In the genomic region with DNA sequence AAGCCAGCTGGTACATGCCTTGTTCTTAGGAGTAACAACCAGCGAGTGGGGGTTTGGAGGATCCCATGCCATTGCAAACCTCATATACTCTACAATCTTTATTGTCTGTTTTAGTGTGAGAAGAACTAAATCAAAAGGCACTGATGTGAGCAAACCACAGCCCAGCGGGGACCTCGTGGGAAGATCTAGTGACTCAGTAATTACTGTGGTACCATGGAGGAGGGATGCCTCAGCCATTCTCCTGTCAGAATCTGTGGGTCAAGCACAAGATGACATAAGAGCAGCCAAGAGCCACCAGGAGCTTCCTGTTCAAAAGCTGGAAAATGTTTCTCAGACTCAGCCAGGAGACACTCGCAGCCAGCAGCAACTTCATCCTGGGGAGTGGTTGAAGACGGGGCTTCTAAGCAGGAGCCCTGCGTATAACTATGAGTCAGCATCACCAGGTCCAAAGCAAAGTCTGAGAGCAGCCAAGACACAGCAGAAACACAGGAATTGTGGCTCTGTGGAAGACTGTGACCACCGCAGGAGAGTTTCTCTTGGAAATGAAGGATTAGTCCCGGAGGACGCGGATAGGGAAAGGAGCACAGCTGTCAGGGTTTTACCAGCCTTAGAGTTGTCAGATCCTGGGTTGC, we compare ENCODE assay signal across 17 mouse cellular contexts. TPM values are rescaled to one million over a fixed set of nuclear protein-coding genes. Genes with fewer than 3 reads are reported as not detected.
DNase-seq lines count a peak whose midpoint lies in the region; ATAC-seq and TF ChIP-seq lines count a peak whose summit lies in the region.
"Had no signal": no experiment of that assay in that cellular context is flagged by ENCODE, and none has a peak within 500 bp of the region (broad histone marks: within the 10 kb centered on the region; RNA-seq: fewer than 3 reads in every experiment).

No protein-coding gene starts in this region.

- no peaks in the 10 kb centered on the region for H3K27me3 ChIP-seq in hindbrain, embryonic 16.5 days (replicated peaks; ENCODE audit: control insufficient read depth, insufficient read depth, low read length)
- H3K27me3 ChIP-seq in hindbrain, embryonic 12.5 days: no peaks in the 10 kb centered on the region
- H3K27me3 ChIP-seq in limb, embryonic 11.5 days (ENCODE audit: control insufficient read depth, insufficient read depth, low read length): no peaks in the 10 kb centered on the region
- no peaks in the 10 kb centered on the region for H3K27me3 ChIP-seq in thymus, adult 2 months (ENCODE audit: control insufficient read depth, insufficient read depth, low read length)
- no peaks in the 10 kb centered on the region for H3K27me3 ChIP-seq in stomach, postnatal 0 days (ENCODE audit: control insufficient read depth, insufficient read depth, low read length)
- H3K27me3 ChIP-seq: CH12.LX; midbrain, embryonic 12.5 days had no signal

- TF ChIP-seq CTCF in thymus, adult 2 months (IDR thresholded peaks at IDR 0.05; ENCODE audit: borderline replicate concordance, control insufficient read depth, extremely low read depth, insufficient read depth, low read length, poor library complexity): no peak
- TF ChIP-seq CTCF in stomach, postnatal 0 days (IDR thresholded peaks at IDR 0.05; ENCODE audit: low read depth): no peak

- no peak overlapping the region for H3K9ac ChIP-seq in hindbrain, embryonic 16.5 days (ENCODE audit: low read depth, low read length)
- H3K9ac ChIP-seq in hindbrain, embryonic 12.5 days: no peak overlapping the region
- H3K9ac ChIP-seq in limb, embryonic 11.5 days (ENCODE audit: low read length): no peak overlapping the region
- H3K9ac ChIP-seq in stomach, postnatal 0 days (ENCODE audit: low read length): no peak overlapping the region
- H3K9ac ChIP-seq: hindbrain, embryonic 14.5 days; liver, postnatal 0 days; midbrain, embryonic 12.5 days had no signal

- no peak overlapping the region for H3K4me2 ChIP-seq in hindbrain, embryonic 16.5 days (ENCODE audit: low read length)
- H3K4me2 ChIP-seq in hindbrain, embryonic 12.5 days (replicated peaks): no peak overlapping the region
- no peak overlapping the region for H3K4me2 ChIP-seq in limb, embryonic 11.5 days (ENCODE audit: low read depth, severe bottlenecking)
- H3K4me2 ChIP-seq in stomach, postnatal 0 days (replicated peaks; ENCODE audit: low read depth): no peak overlapping the region
- H3K4me2 ChIP-seq: hindbrain, embryonic 14.5 days; midbrain, embryonic 12.5 days had no signal

- peak; percentile 54 for ATAC-seq in hindbrain, embryonic 16.5 days
- ATAC-seq in hindbrain, embryonic 12.5 days (ENCODE audit: low FRiP score): no peak
- no peak for ATAC-seq in limb, embryonic 11.5 days (ENCODE audit: insufficient number of reproducible peaks, low FRiP score, low TSS enrichment, low read depth)
- ATAC-seq in activated CD4-positive, CD25-positive, alpha-beta regulatory T cell, adult 4 months: no peak
- no peak for ATAC-seq in stomach, postnatal 0 days (ENCODE audit: low FRiP score, low TSS enrichment)
- ATAC-seq: liver, postnatal 0 days had no signal

- no peak for TF ChIP-seq POLR2A in thymus, adult 2 months (IDR thresholded peaks at IDR 0.05; ENCODE audit: control insufficient read depth, extremely low read depth, insufficient read depth, low read length, poor library complexity)

- H3K27ac ChIP-seq in hindbrain, embryonic 16.5 days (ENCODE audit: low read depth, low read length): no peak overlapping the region
- H3K27ac ChIP-seq in hindbrain, embryonic 12.5 days: no peak overlapping the region
- H3K27ac ChIP-seq in limb, embryonic 11.5 days (replicated peaks; ENCODE audit: low read depth, low read length): no peak overlapping the region
- H3K27ac ChIP-seq in thymus, adult 2 months (ENCODE audit: control insufficient read depth, insufficient read depth, low read length): no peak overlapping the region
- H3K27ac ChIP-seq in stomach, postnatal 0 days (replicated peaks): no peak overlapping the region; the same call in 1 of the 2 replicates
- H3K27ac ChIP-seq: embryonic facial prominence, embryonic 10.5 days; hindbrain, embryonic 14.5 days; midbrain, embryonic 12.5 days had no signal

- no peaks in the 10 kb centered on the region for H3K4me1 ChIP-seq in hindbrain, embryonic 16.5 days (ENCODE audit: control insufficient read depth, insufficient read depth, low read depth, low read length)
- peaks cover 15% of the 10 kb centered on the region for H3K4me1 ChIP-seq in hindbrain, embryonic 12.5 days
- no peaks in the 10 kb centered on the region for H3K4me1 ChIP-seq in limb, embryonic 11.5 days (ENCODE audit: control insufficient read depth, insufficient read depth, low read length)
- no peaks in the 10 kb centered on the region for H3K4me1 ChIP-seq in thymus, adult 2 months (replicated peaks; ENCODE audit: control insufficient read depth, insufficient read depth, low read length)
- no peaks in the 10 kb centered on the region for H3K4me1 ChIP-seq in stomach, postnatal 0 days (replicated peaks; ENCODE audit: control insufficient read depth, insufficient read depth)

- no peaks in the 10 kb centered on the region for H3K9me3 ChIP-seq in hindbrain, embryonic 16.5 days (ENCODE audit: control insufficient read depth, low read length)
- no peaks in the 10 kb centered on the region for H3K9me3 ChIP-seq in hindbrain, embryonic 12.5 days (replicated peaks)
- H3K9me3 ChIP-seq in limb, embryonic 11.5 days (ENCODE audit: control insufficient read depth, low read length): no peaks in the 10 kb centered on the region
- no peaks in the 10 kb centered on the region for H3K9me3 ChIP-seq in stomach, postnatal 0 days (ENCODE audit: control insufficient read depth, low read length)
- H3K9me3 ChIP-seq: embryonic facial prominence, embryonic 10.5 days; midbrain, embryonic 12.5 days had no signal

- no peak overlapping the region for H3K4me3 ChIP-seq in hindbrain, embryonic 16.5 days (ENCODE audit: low read length)
- no peak overlapping the region for H3K4me3 ChIP-seq in hindbrain, embryonic 12.5 days
- H3K4me3 ChIP-seq in limb, embryonic 11.5 days (ENCODE audit: low read depth, low read length): no peak overlapping the region
- H3K4me3 ChIP-seq in thymus, adult 2 months (ENCODE audit: control insufficient read depth, insufficient read depth, low read length): no peak overlapping the region
- H3K4me3 ChIP-seq in stomach, postnatal 0 days (ENCODE audit: low read depth, low read length): no peak overlapping the region
- H3K4me3 ChIP-seq: embryonic facial prominence, embryonic 10.5 days; midbrain, embryonic 12.5 days had no signal

- WGBS in hindbrain, embryonic 16.5 days: 70% methylated on average over 10 of the region's 10 CpGs
- WGBS in hindbrain, embryonic 12.5 days: 85% methylated on average over 10 of the region's 10 CpGs
- WGBS in limb, embryonic 11.5 days: 91% methylated on average over 10 of the region's 10 CpGs
- 95% methylated on average over 10 of the region's 10 CpGs for whole genome bisulfite sequencing in thymus, adult 2 months
- 61% methylated on average over 10 of the region's 10 CpGs for WGBS in stomach, postnatal 0 days

- no peaks in the 10 kb centered on the region for H3K36me3 ChIP-seq in hindbrain, embryonic 16.5 days (ENCODE audit: control insufficient read depth, insufficient read depth, low read length)
- no peaks in the 10 kb centered on the region for H3K36me3 ChIP-seq in hindbrain, embryonic 12.5 days
- H3K36me3 ChIP-seq in limb, embryonic 11.5 days (ENCODE audit: control insufficient read depth, insufficient read depth, low read length): no peaks in the 10 kb centered on the region
- no peaks in the 10 kb centered on the region for H3K36me3 ChIP-seq in thymus, adult 2 months (ENCODE audit: control insufficient read depth, insufficient read depth, low read length)
- no peaks in the 10 kb centered on the region for H3K36me3 ChIP-seq in stomach, postnatal 0 days (ENCODE audit: control insufficient read depth, insufficient read depth, low read length)
- H3K36me3 ChIP-seq: midbrain, embryonic 12.5 days had no signal

- DNase-seq in brain, adult 2 months (ENCODE audit: low read depth, low spot score): peak; percentile 54
- peak; percentile 55 for DNase-seq in heart, adult 8-10 months (ENCODE audit: low spot score)
- DNase-seq in limb, embryonic 11.5 days (ENCODE audit: low spot score): peak; percentile 18
- no peak for DNase-seq in thymus, adult 2 months
- DNase-seq in stomach, postnatal 0 days (ENCODE audit: low spot score): no peak
- DNase-seq: adrenal gland, adult 8-10 months; kidney, adult 2 months; layer of hippocampus, postnatal 36 days; liver, postnatal 0 days; lung, postnatal 4 days had no signal

- no peak for TF ChIP-seq EP300 in stomach, postnatal 0 days (optimal IDR thresholded peaks at IDR 0.05)

RNA-seq across cellular contexts. Expression of a gene that starts 48.8 kb away (rescaled TPM):
- 5.1 and 9.2 TPM in 2 replicates for polyA plus RNA-seq in hindbrain, embryonic 16.5 days (2015; fragmentation: Nextera tagmentation; extraction: Ambion mirVana)
- polyA plus RNA-seq in hindbrain, embryonic 12.5 days (2016; fragmentation: Nextera tagmentation; extraction: Ambion mirVana): 31.6 and 34.0 TPM in 2 replicates
- 10 to 100 TPM in 1 of 4 experiments, 1 to 10 TPM in 3; 8.4 to 10.0 (median 9.1) TPM for total RNA-seq in heart, adult 8-10 months (2022)
- polyA plus RNA-seq in limb, embryonic 11.5 days (2014; fragmentation: Nextera tagmentation; extraction: Ambion mirVana): 23.3 and 24.8 TPM in 2 replicates
- polyA plus RNA-seq in thymus, adult 2 months (2012; rRNA removed): 3.0 and 3.2 TPM in 2 replicates
- under 1 TPM; 0.17 to 0.24 TPM for polyA plus RNA-seq in activated CD4-positive, CD25-positive, alpha-beta regulatory T cell, adult 4 months (2017; shearing (Covaris generic))
- 8.2 and 8.8 TPM in 2 replicates for polyA plus RNA-seq in stomach, postnatal 0 days (2015; fragmentation: Nextera tagmentation; extraction: Ambion mirVana)
- total RNA-seq: CH12.LX had no signal

Comparison
In these comparisons a context has a peak if more than half of its experiments do, and no peak if none do; other contexts are left out.
1. DNase-seq: peak in brain, adult 2 months (single experiment), heart, adult 8-10 months (single experiment) and limb, embryonic 11.5 days (single experiment); none in thymus, adult 2 months (single experiment) and stomach, postnatal 0 days (single experiment).